Mouse (Mus musculus): ENCODE data around the gene Zscan20.

DNA sequence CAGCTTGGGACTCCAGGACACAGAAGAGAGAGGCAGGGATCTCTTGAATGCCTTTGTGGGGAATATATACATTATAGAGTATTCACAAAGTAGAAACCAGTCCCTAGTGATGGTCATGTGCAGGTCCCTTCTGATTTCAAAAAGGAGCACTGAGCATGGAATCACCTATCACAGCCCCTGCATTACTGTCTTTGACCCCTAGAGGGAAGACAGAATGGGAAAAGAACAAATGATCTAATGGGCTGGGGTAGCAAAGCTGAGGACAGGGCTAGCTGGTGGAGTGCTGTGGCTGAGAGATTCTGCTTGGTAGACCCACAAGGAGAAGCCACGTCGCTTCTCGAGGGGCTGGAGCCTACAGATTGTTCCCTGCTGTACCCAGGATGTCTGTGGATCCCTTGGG, 49.6 kb downstream of the Zscan20 start:
- no peak for TF ChIP-seq CTCF (IDR thresholded peaks at IDR 0.05; ENCODE audit: control insufficient read depth, insufficient read depth, insufficient replicate concordance, low read depth, low read length)
- TF ChIP-seq POLR2A (IDR thresholded peaks at IDR 0.05; ENCODE audit: control insufficient read depth, low read depth, low read length): no peak

Data from testis, adult 2 months (tissue).